17 mouse cellular contexts compared by ENCODE assay signal in the genomic region with DNA sequence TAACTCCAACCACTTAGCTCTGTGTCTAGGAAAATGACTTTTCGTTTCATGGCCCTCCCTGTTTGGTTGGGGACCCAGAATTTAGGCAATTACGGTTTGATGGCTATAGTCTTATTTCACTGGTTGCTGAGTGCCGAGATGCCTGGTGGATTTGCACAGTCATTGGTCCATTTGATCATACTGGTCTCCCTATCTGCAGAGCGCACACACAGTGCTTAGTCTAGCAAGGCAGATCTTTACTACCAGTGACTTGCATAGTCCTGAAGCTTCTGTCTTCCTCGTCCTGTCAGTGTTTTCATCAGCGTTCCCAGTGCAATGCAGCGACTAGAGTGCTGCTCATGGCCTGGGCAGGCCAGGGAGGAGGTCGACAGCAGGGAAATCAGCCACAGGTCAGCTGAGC. TPM values are rescaled to one million over a fixed set of nuclear protein-coding genes. Genes with fewer than 3 reads are reported as not detected.
DNase-seq lines count a peak whose midpoint lies in the region; ATAC-seq and TF ChIP-seq lines count a peak whose summit lies in the region.
"Had no signal": no experiment of that assay in that cellular context is flagged by ENCODE, and none has a peak within 500 bp of the region (broad histone marks: within the 10 kb centered on the region; RNA-seq: fewer than 3 reads in every experiment).

No protein-coding gene starts in this region.

- H3K9me3 ChIP-seq in liver, postnatal 0 days (ENCODE audit: low read length): no peaks in the 10 kb centered on the region
- H3K9me3 ChIP-seq in liver, embryonic 12.5 days (replicated peaks): no peaks in the 10 kb centered on the region
- H3K9me3 ChIP-seq in liver, embryonic 15.5 days (replicated peaks): no peaks in the 10 kb centered on the region
- H3K9me3 ChIP-seq: embryonic facial prominence, embryonic 12.5 days; forebrain, embryonic 13.5 days had no signal

- WGBS in liver, postnatal 0 days (ENCODE audit: insufficient replicate concordance): 53% methylated on average over 8 of the region's 8 CpGs
- WGBS in liver, embryonic 12.5 days (ENCODE audit: insufficient replicate concordance): 35% methylated on average over 8 of the region's 8 CpGs
- WGBS in liver, embryonic 15.5 days (ENCODE audit: insufficient replicate concordance): 34% methylated on average over 8 of the region's 8 CpGs

- no peaks in the 10 kb centered on the region for H3K36me3 ChIP-seq in liver, postnatal 0 days (replicated peaks; ENCODE audit: insufficient read depth, low read length)
- no peaks in the 10 kb centered on the region for H3K36me3 ChIP-seq in liver, embryonic 12.5 days
- no peaks in the 10 kb centered on the region for H3K36me3 ChIP-seq in liver, embryonic 15.5 days (replicated peaks)
- H3K36me3 ChIP-seq: embryonic facial prominence, embryonic 12.5 days; G1E had no signal

- DNase-seq in liver: peak; percentile 39
- DNase-seq in liver, postnatal 0 days: no peak
- DNase-seq in cerebellum, adult 9-10 months: no peak
- no peak for DNase-seq in kidney, adult 8-10 months
- DNase-seq: adrenal gland, postnatal 10 days; cerebellum, adult 11 months; cerebellum, adult 8-10 months; cerebellum, postnatal 25 days; gastrocnemius, postnatal 36 days; heart, adult 11 months; heart, postnatal 14 days had no signal

- no peak overlapping the region for H3K4me2 ChIP-seq in liver, postnatal 0 days (ENCODE audit: low read depth, low read length)
- peak overlapping the region; percentile 40 for H3K4me2 ChIP-seq in liver, embryonic 12.5 days
- H3K4me2 ChIP-seq in liver, embryonic 15.5 days: peak overlapping the region; percentile 27; the same call in 1 of the 2 replicates
- H3K4me2 ChIP-seq: embryonic facial prominence, embryonic 12.5 days; forebrain, embryonic 13.5 days; hindbrain, embryonic 14.5 days had no signal

- no peak for TF ChIP-seq EP300 in liver, postnatal 0 days (IDR thresholded peaks at IDR 0.05; ENCODE audit: low read depth)

- no peaks in the 10 kb centered on the region for H3K27me3 ChIP-seq in liver, postnatal 0 days (ENCODE audit: insufficient read depth, low read length)
- peaks cover 31% of the 10 kb centered on the region for H3K27me3 ChIP-seq in liver, embryonic 12.5 days (replicated peaks)
- peaks cover 34% of the 10 kb centered on the region for H3K27me3 ChIP-seq in liver, embryonic 15.5 days
- H3K27me3 ChIP-seq: embryonic facial prominence, embryonic 12.5 days had no signal

- H3K4me3 ChIP-seq in liver, postnatal 0 days (ENCODE audit: low read depth, low read length): no peak overlapping the region
- no peak overlapping the region for H3K4me3 ChIP-seq in liver, embryonic 12.5 days
- no peak overlapping the region for H3K4me3 ChIP-seq in liver, embryonic 15.5 days (replicated peaks)
- H3K4me3 ChIP-seq: embryonic facial prominence, embryonic 12.5 days; forebrain, embryonic 13.5 days had no signal

- ATAC-seq in liver, postnatal 0 days: no peak
- peak; percentile 73 for ATAC-seq in liver, embryonic 12.5 days
- ATAC-seq in liver, embryonic 15.5 days (ENCODE audit: insufficient read depth): peak; percentile 39
- ATAC-seq: forebrain, embryonic 13.5 days had no signal

- no peak for TF ChIP-seq CTCF in liver, postnatal 0 days (IDR thresholded peaks at IDR 0.05; ENCODE audit: low read depth)

- H3K4me1 ChIP-seq in liver, postnatal 0 days (ENCODE audit: insufficient read depth): no peaks in the 10 kb centered on the region
- H3K4me1 ChIP-seq in liver, embryonic 12.5 days: peaks cover 32% of the 10 kb centered on the region
- H3K4me1 ChIP-seq in liver, embryonic 15.5 days (replicated peaks): peaks cover 20% of the 10 kb centered on the region

- no peak overlapping the region for H3K27ac ChIP-seq in liver, postnatal 0 days (ENCODE audit: low read depth)
- peak overlapping the region; percentile 68 for H3K27ac ChIP-seq in liver, embryonic 12.5 days
- peak overlapping the region; percentile 38 for H3K27ac ChIP-seq in liver, embryonic 15.5 days (replicated peaks)
- H3K27ac ChIP-seq: embryonic facial prominence, embryonic 12.5 days; forebrain, embryonic 13.5 days; hindbrain, embryonic 14.5 days had no signal

- H3K9ac ChIP-seq in liver, postnatal 0 days (replicated peaks): no peak overlapping the region
- H3K9ac ChIP-seq in liver, embryonic 12.5 days: no peak overlapping the region
- H3K9ac ChIP-seq in liver, embryonic 15.5 days: no peak overlapping the region
- H3K9ac ChIP-seq: embryonic facial prominence, embryonic 12.5 days; forebrain, embryonic 13.5 days; hindbrain, embryonic 14.5 days had no signal

RNA-seq across cellular contexts. Expression of a gene that starts 4.1 kb away (rescaled TPM):
- 0.94 and 0.95 TPM in 2 replicates for polyA plus RNA-seq in liver, postnatal 0 days (2015; fragmentation: Nextera tagmentation; extraction: Ambion mirVana)
- polyA plus RNA-seq in liver, embryonic 12.5 days (2016; fragmentation: Nextera tagmentation; extraction: Ambion mirVana): 1.8 and 2.2 TPM in 2 replicates
- polyA plus RNA-seq in liver, embryonic 15.5 days (2015; fragmentation: Nextera tagmentation; extraction: Ambion mirVana): 0.81 and 0.89 TPM in 2 replicates
